Mouse (Mus musculus): ENCODE measurements at regions not wholly inside any gene's neighbourhood (a gene's known extent, or its start where the extent isn't known, plus 50 kb on each side); places are given as distances from the start of the nearest gene placed in this dataset.

- peak in 1 of 2 experiments; percentile 4 for DNase-seq (ENCODE audit: low spot score in 2 of 2)
These were observed 476.7 kb upstream of the Pbx1 start for GRCm38 (mm10) chr1:168908684-168909175.

- no peak for DNase-seq (ENCODE audit: low spot score in 2 of 2)
These were observed 476.1 kb upstream of the Pbx1 start for GRCm38 (mm10) chr1:168908192-168908591.

DNA sequence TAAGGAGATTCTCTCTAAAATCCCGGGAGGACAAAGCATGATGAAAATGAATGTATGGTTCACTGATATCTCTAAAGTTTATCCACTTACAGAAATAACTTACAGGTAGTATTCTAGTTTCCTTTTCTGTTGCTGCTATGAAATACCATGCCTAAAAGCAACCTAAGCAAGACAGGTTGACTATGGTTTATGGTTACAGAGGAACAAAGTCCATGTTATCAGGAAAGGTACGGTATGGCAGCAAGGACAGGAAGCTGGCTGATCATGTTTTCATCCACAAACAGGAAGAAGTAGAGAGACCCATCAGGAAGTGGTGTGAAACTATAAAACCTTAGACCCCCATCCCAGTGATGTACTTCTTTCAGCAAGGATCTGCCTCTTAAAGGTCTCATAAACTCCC is 466.4 kb upstream of the Pbx1 start:
- DNase-seq (ENCODE audit: low spot score in 2 of 2): no peak

- no peak for DNase-seq (ENCODE audit: low spot score in 2 of 2)
These were observed 429.5 kb upstream of the Pbx1 start for GRCm38 (mm10) chr1:168861577-168861976.

GRCm38 (mm10) chr1:168823184-168823583 is 391.1 kb upstream of the Pbx1 start:
- DNase-seq (ENCODE audit: low spot score in 2 of 2): no peak

GRCm38 (mm10) chr1:168818381-168818780 is 386.3 kb upstream of the Pbx1 start:
- DNase-seq (ENCODE audit: low spot score in 2 of 2): no peak

GRCm38 (mm10) chr1:168807084-168807483 is 375.0 kb upstream of the Pbx1 start:
- no peak for DNase-seq (ENCODE audit: low spot score in 2 of 2)

DNA sequence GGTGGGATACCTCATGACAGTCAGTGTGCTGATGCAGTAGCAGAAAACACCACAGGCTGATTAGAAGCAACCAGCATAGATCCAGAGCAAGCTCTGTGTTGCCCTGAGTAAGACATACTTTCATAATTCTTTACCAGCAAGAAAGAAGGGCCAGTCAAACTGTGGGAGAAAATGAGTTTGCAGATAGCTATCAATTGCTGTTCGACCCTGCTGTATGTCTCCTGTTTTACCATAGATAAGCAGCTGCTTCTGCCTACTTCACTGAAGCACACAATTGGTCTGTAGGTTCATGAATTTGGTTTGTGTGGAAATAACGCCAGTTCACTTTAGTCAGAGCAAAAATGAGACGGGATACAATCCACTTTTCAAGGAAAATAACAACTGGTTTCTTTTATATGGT is 373.4 kb upstream of the Pbx1 start:
- no peak for DNase-seq (ENCODE audit: low spot score in 2 of 2)

- DNase-seq (ENCODE audit: low spot score in 2 of 2): peak in 1 of 2 experiments; percentile 30
These were observed 369.0 kb upstream of the Pbx1 start for GRCm38 (mm10) chr1:168801046-168801445.

GRCm38 (mm10) chr1:168786731-168787130 is 354.7 kb upstream of the Pbx1 start:
- DNase-seq (ENCODE audit: low spot score in 2 of 2): no peak

DNA sequence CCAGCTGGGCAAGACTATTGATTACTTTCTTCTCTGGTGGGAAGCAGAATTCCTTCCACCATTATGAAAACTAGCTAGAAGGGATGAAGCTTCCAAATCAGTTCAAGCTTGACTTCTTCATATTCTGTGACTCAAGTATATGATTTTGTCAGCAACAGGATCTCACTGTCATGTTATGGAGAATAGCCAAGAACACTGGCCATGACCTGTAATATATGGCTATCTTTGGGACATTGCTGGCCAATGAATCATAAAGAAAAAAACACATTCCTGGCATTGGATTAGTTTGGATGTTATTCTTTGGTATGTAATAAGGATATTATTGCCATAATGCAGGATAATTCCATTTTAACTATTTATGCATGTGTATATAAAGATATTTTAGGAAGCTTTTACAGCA is 351.8 kb upstream of the Pbx1 start:
- DNase-seq (ENCODE audit: low spot score in 2 of 2): no peak

- no peak for DNase-seq (ENCODE audit: low spot score in 2 of 2)
These were observed 332.4 kb upstream of the Pbx1 start for GRCm38 (mm10) chr1:168764368-168764895.

DNA sequence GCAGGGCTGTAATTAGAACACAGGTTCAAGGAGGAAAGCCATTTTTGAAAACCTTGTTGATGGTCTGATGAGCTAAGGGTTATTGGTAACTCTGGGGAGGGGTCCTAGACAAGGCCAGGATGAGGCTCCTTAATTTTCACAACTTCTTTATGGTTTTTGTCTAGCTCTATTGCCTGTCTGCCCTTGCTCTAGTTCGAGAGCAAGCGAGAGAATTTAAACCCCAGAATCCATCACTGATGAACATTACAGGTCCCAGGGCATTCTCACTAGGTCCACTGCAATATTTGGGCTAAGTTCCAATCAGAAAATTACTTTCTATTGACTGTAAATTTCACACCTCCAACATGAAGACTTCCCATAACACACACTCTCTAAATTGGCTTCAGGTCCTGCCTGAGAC is 329.0 kb upstream of the Pbx1 start:
- no peak for DNase-seq (ENCODE audit: low spot score in 2 of 2)

DNA sequence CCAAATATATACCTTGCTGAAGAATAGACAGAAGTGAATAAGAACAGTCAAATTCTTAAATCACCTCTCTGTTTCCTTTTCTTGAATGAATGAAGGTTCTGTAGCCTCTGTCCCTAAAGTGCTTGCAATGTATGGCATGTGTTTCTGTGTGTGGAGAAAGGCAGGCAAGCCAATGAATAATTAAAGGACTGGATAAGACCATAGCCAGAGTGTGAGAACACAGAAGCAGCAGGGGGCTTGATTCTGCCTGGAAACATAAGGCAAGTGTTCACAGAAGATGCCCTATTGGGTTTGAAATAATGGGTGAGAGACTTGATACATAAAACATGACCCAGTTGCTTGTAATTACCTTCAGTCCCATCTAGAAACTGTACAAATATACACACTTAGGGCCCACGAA is 328.2 kb upstream of the Pbx1 start:
- no peak for DNase-seq (ENCODE audit: low spot score in 2 of 2)

- DNase-seq (ENCODE audit: low spot score in 2 of 2): no peak
These were observed 326.8 kb upstream of the Pbx1 start for GRCm38 (mm10) chr1:168758835-168759234.

DNA sequence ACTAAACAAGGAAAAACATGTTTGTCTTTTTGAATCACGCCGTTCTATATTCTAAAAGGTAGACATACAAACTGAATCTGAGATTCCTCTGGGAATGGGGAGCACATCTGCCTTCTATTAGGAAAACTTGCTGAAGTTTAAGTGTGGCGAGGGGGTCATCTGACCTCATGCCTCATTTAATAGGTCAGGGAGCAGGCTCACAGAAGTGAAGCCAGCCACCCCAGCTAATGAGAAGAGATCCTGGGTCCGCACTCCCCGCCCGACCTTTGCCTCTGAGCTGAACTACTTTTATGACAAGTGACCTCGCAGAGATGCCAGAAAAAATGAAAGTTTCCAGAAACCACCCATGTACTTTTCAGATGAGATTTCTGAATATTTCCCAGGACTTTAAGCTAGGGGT is 322.1 kb upstream of the Pbx1 start:
- no peak for DNase-seq (ENCODE audit: low spot score in 2 of 2)

DNA sequence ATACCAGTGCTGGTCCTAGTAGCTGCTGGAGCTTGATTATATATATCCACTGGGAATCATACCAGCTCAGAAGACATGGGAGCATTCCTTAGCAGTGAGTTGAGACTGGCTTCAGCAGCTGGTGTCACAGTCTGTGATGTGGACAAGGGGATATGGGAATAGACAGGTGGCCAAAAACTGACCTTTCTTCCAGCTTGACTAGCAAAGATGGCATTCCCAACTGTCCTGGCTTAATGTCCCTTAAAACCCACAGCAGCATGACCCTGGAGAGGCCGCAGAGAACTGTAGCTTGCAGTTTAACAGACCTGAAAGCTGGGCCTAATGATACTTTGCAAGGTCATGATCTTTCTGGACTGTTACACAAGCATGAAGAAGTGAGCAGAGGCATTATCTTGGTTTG is 311.4 kb upstream of the Pbx1 start:
- no peak for DNase-seq (ENCODE audit: low spot score in 2 of 2)

GRCm38 (mm10) chr1:168738005-168738404 is 305.9 kb upstream of the Pbx1 start:
- DNase-seq (ENCODE audit: low spot score in 2 of 2): no peak

DNA sequence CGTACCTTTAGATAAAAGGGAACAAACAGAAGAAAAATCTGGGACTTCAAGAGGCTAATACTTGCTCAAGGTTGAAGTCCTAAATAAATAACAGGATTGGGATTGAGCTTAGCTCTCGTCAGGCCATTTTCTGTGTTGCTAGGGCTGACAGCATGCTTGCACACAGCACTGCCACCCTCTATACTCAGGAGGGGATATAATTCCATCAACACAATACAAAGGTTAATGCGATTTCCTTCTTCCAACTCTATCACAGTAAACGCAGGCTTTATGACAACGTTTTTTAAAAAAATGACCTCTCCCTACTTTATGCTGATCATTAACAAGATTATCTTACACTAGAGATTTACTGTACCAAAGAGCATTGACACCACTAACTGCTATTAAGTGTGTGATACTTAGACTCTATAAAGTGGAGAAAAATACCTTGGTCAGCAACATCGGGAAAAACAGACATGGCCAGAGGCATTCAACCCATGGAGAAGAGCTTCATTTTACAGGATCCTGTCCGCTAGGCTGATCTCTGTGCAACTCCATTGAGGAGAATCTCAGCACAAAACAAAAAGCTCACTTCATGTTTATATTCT is 305.3 kb upstream of the Pbx1 start:
- DNase-seq (ENCODE audit: low spot score in 2 of 2): no peak

DNA sequence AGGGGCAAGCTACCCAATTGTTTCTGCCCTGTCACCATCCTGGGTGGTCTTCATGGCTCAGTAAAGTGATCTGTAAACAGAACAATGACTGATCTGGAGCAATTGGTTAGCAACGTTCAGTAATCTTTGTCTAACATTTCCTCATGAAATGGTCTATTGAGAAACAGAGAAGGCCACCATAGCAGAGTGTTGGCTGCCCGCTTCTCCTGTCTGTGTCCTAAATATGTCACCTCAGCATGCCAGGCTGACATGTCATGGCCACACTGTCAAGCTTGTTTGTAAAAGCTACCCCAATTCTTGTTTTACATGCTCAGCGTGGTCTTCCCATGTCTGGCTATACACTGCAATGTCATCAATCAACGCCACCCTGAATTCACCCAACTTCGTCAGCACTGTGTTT is 301.0 kb upstream of the Pbx1 start:
- DNase-seq (ENCODE audit: low spot score in 2 of 2): no peak

DNA sequence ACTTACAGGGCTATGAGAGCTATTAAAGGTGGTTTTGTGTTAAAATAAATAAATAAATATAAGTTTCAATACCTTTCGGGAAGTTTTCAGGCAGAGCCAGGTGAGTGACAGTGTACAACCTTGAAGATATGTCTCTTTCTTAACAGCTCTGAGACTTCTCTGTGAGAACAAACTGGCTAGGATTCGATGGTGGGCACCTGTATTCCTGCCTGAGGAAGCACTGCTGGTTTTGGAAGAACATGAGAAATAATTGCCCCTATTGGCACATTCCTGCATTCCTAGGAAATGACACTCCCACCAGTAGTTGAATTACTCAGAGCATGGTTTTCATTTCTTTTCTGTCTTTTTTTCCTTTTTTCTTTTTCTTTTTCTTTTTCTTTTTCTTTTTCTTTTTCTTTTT is 277.8 kb upstream of the Pbx1 start:
- DNase-seq (ENCODE audit: low spot score in 2 of 2): no peak

DNA sequence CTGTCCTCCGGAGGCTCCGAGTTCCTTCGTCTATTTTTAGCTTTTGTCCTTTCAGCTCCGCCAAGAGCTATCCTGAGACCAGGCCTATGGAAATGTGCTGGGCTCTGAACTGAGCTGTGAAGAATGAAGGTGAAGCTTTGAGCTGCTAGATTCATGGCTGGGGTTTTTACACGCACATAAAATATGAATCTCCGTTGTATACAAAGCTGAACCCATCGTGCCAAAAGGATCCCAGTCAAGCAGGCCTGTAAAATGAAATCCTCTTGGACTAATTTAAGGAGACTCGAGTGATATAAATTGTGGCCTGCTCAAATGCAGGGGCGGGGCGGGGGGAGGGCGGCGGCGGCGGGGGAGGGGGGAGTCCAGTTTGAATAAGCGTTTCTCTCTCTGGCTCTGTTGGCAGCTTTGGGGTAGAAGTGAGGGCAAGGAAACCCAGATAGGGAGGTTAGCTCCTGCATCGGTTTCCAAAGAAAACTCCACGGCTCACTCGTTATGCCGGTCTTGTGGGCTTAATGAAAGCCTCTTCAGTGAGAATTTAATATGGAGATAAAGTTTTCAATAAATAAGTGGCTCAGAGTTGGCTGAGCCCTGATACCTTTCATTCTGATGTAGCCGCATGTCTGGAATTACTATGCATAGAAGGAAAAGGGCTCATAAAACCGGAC is 277.1 kb upstream of the Pbx1 start:
- DNase-seq (ENCODE audit: low spot score in 2 of 2): no peak

Measured in layer of hippocampus, postnatal 14 days (tissue).